Mouse (Mus musculus) embryo, embryonic 11 days (tissue): ENCODE measurements around the gene Fam177a.
"Not testable (repeated sequence)": the region's sequence is repeated elsewhere in the genome, so short reads cannot be mapped to it uniquely, and the experiment has no call there.

Experiments used
- DNase-seq: peaks from one replicate; pipeline ENCODE4 v3.0.0-alpha.2; 2015

The Fam177a gene

DNA sequence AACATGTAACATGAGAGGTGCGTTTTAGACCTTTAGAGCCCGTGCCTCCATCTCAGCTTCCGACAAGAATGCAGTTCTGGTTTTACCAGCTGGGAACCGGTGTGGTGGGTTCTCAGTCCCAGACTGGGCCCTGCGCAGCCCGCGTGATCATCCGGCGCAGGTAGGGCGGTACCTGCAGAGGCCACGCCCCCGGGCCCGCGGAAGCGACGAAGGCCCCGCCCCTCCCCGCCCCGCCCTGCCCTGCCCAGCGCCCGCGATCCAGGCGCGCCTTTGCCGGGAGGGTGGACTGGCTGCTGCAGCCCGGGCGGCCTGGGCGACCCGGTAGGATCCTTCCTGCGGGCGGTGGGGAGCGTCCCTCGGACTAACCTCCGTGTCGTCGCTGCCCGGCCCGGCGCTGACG is at the start of gene Fam177a:
TSS of gene Fam177a (plus strand) at position 228 of the 400 bp plus-strand sequence.
- DNase-seq, result not testable (repeated sequence)

DNA sequence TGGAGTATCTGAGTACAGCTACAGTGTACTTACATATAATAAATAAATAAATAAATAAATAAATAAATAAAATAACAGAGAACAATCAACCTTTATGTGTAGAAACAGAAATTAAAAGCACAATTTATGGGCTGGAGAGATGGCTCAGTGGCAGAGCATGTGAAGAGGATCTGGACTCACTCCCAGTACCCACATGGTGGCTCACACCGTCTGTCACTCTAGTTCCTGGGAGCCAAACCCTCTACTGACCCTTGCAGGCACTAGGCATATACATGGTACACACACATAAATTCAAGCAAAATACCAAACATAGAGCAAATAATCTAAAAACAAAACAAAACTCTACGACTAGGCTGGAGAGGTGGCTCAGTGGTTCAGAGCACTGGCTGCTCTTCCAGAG is 49.0 kb upstream of the Fam177a start:
- no peak for DNase-seq

DNA sequence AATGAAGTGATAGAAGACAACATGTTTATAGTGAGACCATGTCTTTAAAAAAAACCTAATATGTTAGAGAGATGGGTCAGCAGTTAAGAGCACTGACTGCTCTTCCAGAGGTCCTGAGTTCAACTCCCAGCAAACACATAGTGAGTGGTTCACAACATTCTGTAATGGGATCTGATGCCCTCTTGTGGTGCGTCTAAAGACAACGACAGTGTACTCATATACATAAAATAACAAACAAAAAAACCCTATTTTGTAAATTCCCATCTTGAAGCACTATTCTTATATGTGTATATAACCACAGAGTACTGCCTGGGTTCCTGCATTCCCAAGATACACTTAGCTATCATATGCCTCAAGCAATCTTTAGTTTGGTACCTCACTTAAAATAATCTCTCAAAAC is 45.6 kb upstream of the Fam177a start:
- DNase-seq, result not testable (repeated sequence)

DNA sequence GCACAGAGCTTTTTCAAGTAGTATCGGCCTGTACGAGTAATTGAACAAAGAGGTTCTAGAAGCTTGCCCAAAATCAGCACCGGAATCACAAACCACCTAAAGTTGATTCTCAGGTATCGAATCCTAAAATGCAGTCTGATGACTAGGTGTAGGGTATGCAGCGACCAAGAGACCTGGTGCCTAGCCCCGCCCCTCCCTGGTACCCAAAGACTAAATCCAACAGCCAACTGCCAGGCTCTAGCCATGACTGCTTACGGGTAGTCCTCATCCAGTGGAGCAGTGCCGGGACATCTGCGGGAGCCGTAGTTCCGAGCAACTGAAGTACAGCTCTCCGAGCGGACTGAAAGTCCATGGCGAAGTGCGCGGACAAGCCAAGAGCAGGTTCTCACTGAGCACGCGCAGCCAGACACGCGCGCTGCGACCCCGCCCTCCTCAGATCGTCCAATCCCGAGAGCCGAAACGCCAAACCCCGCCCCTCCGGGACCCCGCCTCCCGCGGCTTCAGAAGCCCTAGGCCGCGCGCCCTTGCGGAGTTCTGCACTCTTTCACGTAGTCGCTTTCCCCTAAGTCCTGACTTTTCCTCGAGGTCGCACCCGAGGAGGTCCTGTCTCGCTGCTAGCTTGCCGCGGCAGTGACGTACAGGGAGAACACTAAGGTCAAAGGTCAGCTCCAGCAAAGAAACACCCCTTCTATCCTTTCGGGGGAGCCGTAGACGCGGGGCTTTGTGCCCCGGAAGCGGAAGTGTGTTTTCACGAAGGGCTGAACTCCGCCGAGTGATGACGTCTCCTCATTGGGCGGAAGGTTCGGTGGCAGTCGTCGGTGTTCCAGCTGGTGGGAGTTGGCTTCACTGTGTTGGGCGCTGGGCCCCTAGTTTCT is 44.3 kb upstream of the Fam177a start, which contains the start of the genes 2700097O09Rik and Srp54a:
TSS of gene 2700097O09Rik (minus strand) at position 385 of the 875 bp plus-strand sequence.
TSS of gene Srp54a (plus strand) at position 537 of the 875 bp plus-strand sequence.
- peak; percentile 97 for DNase-seq

DNA sequence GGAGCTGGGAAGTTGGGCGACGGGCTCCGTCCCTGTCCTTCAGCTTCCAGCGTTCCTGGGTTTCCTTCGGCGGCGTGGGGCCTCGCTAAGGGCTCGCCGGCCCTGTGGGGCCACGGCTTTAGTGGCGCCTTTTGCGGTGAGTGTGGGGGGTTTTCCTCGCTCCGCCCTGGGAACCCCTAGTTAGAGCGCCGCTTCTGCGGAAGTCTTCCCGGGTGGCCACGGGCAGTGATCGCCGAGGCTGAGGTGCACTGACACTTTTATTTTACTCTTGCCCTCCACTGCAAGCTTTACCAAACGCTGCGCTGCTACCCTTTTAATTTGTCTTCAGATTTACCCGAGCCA is 43.7 kb upstream of the Fam177a start:
- not testable (repeated sequence) for DNase-seq

DNA sequence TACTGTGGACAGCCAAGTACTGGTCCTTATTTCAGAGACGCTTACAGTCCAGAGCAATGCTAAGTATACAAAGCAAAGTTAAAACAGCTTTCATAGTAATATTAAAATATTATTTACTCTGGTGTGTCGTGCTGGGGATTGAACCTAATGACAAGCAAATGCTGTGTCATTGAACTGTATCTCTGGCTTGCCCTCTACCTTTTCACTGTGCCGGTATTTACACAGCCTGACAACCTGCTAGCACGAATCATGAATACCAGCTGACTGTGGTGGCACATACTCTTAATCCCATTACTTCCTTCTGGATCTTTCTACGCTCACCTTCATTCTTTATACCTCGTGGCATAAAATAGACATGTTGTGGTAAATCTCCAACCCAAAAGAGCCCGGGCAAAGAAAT is 32.1 kb upstream of the Fam177a start:
- DNase-seq, result not testable (repeated sequence)

DNA sequence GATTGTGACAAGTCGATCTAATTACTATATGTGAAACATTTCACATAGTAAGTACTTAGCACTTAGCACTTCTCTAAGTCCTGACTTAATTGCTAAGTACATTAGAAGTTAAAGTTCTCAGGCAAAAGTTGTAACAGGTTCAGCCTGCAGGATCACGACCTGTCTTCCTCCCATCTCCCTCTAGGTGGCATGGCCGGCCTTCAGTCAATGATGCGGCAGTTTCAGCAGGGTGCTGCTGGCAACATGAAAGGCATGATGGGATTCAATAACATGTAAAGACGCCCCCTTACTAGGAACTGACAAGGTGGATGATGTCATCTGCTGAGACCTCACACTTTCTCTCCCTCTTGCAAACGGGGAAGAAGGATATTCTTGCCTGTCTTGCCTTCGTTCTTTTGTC is 11.7 kb upstream of the Fam177a start:
- DNase-seq, result not testable (repeated sequence)

DNA sequence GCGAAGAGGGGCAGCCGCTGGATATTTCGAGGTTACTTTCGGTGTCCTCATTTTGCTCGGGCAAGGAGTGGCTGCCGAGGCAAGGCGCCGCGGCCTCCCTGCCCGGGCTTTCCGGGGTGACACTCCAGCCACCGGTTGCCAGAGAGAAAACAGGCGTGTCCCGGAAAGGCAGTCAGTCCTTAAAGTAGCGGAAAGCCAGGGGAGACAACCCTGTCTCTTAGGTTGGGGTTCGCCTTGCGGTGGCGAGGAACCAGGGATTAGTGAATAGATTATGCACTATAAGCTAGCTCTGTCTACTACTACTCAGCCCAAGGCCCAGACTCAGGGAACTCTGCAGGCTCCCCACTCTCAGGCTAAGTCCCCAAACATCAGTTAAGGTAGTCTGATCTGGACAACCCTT is 462 bp downstream of the Fam177a start:
- not testable (repeated sequence) for DNase-seq

DNA sequence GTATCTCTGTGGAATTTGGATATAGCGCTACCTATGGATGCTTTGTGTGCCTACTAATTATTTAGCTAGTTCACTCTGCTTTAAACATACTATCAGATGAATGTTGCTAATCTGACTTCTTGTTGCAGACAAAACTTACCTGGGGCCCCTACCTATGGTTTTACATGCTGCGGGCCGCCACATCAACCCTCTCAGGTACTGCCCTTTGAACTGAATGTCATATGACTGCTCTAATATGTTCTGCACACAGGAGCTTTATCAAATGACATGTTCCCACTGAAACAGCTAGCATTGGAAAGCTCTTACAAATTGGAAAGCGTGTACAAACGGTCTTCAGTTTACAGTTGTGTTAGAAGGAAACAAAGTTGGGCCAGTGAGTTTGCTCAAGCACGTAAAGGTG is 11.3 kb downstream of the Fam177a start:
- not testable (repeated sequence) for DNase-seq

DNA sequence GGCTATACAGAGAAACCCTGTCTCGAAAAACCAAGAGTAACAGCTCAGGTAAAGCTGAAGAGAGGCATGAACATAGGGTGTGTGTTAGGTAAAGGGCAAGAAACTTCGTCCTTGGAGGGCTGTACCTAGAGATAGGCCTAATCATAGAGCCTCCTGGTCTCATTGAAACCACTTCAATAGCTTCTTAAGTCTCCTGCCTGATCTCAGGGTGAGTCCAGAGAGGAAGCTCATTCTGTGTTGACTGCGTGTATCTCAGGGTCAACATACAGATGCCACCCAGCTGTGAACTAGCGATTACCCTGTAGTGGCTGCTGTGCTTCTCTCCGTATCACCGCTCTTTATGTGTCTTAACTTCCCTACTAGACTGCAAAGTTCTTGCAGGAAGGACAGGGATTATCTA is 13.6 kb downstream of the Fam177a start:
- DNase-seq, result not testable (repeated sequence)

DNA sequence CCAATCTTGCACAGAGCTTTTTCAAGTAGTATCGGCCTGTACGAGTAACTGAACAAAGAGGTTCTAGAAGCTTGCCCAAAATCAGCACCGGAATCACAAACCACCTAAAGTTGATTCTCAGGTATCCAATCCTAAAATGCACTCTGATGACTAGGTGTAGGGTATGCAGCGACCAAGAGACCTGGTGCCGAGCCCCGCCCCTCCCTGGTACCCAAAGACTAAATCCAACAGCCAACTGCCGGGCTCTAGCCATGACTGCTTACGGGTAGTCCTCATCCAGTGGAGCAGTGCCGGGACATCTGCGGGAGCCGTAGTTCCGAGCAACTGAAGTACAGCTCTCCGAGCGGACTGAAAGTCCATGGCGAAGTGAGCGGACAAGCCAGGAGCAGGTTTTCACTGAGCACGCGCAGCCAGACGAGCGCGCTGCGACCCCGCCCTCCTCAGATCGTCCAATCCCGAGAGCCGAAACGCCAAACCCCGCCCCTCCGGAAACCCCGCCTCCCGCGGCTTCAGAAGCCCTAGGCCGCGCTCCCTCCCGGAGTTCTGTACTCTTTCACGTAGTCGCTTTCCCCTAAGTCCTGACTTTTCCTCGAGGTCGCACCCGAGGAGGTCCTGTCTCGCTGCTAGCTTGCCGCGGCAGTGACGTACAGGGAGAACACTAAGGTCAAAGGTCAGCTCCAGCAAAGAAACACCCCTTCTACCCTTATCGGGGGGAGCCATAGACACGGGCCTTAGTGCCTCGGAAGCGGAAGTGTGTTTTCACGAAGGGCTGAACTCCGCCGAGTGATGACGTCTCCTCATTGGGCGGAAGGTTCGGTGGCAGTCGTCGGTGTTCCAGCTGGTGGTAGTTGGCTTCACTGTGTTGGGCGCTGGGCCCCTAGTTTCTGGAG is 30.5 kb downstream of the Fam177a start, which contains the start of gene Srp54b:
TSS of gene Srp54b (plus strand) at position 546 of the 890 bp plus-strand sequence.
- DNase-seq, result not testable (repeated sequence)

DNA sequence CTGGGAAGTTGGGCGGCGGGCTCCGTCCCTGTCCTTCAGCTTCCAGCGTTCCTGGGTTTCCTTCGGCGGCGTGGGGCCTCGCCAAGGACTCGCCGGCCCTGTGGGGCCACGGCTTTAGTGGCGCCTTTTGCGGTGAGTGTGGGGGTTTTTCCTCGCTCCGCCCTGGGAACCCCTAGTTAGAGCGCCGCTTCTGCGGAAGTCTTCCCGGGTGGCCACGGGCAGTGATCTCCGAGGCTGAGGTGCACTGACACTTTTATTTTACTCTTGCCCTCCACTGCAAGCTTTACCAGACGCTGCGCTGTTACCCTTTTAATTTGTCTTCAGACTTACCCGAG is 31.1 kb downstream of the Fam177a start:
- not testable (repeated sequence) for DNase-seq

DNA sequence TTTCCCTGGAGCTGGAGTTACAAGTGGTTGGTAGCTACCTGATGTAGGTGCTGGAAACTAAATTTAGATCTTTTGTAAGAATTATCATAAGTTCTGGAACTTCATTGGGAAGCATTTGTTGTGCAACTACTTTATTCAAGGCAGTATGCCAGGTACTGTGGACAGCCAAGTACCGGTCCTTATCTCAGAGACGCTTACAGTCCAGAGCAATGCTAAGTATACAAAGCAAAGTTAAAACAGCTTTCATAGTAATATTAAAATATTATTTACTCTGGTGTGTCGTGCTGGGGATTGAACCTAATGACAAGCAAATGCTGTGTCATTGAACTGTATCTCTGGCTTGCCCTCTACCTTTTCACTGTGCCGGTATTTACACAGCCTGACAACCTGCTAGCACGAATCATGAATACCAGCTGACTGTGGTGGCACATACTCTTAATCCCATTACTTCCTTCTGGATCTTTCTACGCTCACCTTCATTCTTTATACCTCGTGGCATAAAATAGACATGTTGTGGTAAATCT is 42.8 kb downstream of the Fam177a start:
- not testable (repeated sequence) for DNase-seq

DNA sequence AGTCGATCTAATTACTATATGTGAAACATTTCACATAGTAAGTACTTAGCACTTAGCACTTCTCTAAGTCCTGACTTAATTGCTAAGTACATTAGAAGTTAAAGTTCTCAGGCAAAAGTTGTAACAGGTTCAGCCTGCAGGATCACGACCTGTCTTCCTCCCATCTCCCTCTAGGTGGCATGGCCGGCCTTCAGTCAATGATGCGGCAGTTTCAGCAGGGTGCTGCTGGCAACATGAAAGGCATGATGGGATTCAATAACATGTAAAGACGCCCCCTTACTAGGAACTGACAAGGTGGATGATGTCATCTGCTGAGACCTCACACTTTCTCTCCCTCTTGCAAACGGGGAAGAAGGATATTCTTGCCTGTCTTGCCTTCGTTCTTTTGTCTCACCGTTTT is 63.4 kb downstream of the Fam177a start:
- DNase-seq, result not testable (repeated sequence)

DNA sequence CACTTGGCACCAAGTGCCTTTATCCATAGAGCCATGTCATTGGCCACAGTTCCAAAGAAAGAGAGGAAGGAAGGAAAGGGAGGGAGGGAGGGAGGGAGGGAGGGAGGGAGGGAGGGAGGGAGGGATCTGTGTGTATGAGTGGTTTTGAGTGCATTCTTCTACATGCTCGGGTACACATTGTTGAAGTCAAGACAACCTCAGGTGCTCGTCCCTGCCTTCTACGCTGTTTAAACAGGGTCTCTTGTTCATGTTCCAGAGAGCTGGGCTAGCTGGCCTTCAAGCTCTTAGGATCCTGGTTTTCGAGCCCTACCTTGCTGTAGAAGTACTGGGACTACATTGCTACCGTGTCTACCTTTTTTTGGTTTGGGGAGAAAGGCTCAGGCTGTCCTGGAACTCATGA is 64.9 kb downstream of the Fam177a start:
- not testable (repeated sequence) for DNase-seq
